Mouse (Mus musculus) left cerebral cortex, postnatal 4 days (tissue): ENCODE measurements around the gene Rhobtb1. TPM values are rescaled to one million over a fixed set of nuclear protein-coding genes. Genes with fewer than 3 reads are reported as not detected.

Experiments used
- DNase-seq: peaks from one replicate; pipeline ENCODE4 v3.0.0-alpha.2; 2022
- intact Hi-C: fragments of 180-260 bp; cut with DNase I; formaldehyde crosslinking; loops from one replicate; pipeline ENCODE4 v1.15.1; 2025
- total RNA-seq, 2 experiments: library from RNA; stranded (reverse); gene quantifications; 2 replicates each; pipeline ENCODE4 v1.2.3; 2021

Gene Rhobtb1
- total RNA-seq, 2 experiments from 2014 or later = 24.5 to 24.6 TPM

DNA sequence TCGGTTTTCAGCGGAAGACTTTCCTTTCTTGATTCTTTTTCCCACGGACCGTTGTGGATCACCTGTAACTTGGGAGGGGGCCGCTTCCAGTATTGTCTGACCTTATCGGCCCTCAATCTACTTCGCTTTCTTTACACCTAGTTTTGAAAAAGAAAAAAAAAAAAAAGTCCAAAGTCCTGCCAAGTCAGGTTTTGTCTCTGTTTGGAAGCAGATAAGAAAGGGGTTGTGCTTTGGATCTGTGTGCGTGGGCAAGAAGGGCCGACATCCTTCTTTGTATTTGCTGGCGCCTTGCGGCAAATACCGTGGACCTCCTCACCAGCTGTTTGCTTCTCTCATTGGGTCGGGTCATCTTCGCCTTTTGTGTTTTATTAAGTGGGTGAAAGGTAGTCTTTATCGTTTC is 114.2 kb downstream of the Rhobtb1 start:
- no peak for DNase-seq
- intact Hi-C loops = no loop called here

DNA sequence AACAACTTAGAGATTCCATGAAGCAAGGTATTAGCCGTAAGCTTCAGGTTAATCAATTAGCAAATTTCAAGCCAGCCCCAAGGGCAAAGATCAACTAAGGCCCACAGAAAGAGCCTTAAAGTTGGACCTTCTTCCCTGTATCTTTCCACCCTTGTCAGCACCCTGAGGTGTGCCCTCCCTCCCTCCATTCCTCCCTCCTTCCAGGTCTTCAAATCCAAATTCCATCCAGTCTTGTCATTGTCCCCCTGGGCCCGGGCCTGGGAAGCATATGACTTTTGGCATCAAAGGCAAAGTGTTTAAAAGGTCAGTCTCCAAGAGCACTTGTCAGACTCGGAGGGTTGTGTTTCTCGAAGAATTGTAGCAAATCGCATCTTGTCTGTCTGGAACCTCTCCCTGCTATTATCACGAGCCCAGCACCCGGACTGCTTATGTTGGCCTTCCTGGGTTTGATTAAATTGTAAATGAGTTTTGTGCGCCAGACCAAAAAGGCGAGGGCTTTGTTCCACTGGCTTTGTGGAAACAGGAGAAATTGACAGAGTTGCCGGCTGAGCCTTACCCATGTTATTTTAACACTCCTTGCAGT is 116.9 kb downstream of the Rhobtb1 start:
- intact Hi-C loops = no loop called here

DNA sequence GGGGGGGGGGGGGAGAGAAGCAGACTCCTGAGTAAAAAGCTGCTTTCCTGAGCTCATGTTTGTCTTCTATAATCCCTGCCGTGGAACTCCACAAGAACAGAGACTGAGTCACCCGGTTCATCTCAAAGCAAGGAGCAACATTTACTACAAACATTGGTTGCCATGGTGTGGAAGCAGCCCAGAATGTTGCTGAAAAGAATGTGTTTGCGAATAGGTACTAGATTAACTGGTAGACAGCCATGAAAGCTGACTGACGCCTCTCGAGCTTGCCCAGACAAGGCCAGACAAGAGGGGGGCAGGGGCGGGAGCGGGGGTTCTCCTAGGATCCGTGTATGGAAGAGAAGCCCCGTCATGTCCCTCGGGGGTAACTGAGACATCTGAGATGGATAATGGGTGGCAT is 120.2 kb downstream of the Rhobtb1 start:
- intact Hi-C loops = no loop called here
- DNase-seq = no peak

More for the DNA sequence above, 116.9 kb downstream of the Rhobtb1 start:
- no peak for DNase-seq

DNA sequence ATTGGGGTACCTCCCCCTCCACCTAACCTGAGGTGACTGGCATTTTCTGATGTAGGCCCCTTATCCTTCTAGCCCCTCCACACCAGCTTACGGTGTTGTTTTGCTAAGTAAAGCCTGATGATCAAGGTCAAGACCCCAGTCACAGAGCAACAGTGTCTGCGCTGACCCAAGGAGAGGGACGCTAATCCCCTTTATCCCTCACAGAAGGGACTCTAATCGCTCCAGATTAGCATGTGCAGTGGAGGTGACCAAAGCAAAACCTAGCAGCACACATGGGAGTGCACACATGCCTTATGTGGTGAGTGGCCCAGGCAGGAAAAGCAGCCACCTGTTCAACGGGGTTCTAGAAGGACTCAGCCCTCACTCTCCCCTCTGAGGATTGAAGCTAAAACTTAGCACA is 123.0 kb downstream of the Rhobtb1 start:
- intact Hi-C loops = no loop called here
- DNase-seq = no peak

DNA sequence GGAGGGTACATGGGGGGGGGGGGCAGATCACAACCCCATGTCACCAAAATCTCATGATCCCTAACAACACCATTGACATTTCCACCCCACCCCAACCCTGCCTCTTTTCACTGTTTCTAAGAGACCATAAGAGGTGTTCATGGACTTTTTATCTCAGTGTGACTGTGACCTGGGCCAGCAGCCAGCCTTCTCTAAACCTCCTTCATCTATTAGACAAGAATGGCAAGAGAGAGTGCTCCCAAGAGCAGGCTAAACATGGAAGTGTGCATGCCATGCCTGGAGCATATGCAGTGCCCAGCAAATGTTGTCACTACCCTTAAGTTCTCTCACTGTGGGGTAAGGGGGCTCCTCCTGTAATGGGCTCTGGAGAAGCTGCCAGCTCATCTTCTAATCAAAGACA is 123.5 kb downstream of the Rhobtb1 start:
- intact Hi-C loops = no loop called here
- no peak for DNase-seq

DNA sequence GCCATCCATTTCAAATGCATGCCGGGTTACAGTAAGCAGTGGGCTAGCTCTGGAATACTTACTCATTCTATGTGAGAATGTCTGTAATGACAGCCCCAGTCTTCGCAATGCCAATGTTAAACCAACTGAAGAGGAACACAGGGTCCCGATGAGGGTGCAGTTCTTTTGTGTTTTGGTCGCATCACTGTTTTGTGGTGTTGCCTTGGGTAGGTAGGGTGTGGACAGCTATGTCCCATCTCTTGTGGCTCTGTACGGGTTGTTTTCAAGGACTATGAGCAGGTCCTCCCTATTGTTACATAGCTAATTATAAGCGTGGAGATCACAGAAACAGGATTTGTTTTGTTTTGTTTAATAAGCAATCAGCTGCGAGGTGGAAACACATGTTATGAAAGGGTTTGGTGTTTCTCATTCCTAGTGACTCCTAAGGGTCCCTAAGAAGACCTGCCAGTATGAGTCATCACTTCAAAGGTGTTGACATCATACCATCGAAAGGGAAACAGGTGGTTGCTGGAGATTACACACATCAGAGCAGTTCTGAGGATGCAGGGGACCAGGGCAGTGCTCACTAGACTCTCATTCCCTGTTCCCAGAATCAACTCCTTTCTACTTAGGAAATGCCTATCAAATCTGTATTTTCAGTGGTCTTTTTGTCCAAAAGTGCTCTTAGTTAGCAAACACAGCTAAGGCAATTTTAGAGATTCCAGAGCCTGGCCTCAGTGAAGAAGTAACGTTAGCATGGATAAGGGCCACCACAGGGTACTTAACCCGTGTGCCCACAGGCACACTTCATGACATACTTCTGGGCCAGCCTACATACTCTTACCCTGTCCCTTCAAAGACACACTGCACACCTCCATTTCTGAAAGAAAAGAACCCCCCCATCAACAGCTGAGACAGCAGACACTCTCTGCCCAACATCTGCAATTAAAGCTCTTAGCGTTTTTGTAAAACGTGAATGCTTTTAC is 124.9 kb downstream of the Rhobtb1 start:
- no peak for DNase-seq
- intact Hi-C loops = no loop called here

DNA sequence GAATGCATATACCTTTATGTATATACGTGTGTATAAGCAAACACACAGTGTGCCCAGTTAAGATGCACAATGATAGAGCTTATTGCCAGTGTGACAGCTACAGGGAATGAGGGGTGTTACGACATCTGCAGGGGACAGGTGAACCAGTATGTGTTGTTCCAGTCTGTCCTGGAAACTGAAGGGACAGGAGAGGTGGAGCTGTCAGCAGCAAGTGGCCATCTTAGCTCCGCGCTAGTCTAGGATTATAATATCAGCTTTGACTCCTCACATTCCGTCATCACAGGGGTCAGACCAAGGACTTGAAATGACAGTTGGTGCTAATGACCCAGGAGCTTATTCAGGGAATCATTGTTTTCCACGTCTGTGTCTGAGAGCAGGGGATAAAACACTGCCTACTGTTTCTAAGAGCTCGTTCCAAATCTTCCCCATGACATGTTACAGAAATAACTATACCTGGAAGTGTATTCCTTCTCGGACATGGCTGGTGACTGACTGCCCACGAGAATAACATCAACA is 125.7 kb downstream of the Rhobtb1 start:
- no peak for DNase-seq
- intact Hi-C loops = no loop called here

DNA sequence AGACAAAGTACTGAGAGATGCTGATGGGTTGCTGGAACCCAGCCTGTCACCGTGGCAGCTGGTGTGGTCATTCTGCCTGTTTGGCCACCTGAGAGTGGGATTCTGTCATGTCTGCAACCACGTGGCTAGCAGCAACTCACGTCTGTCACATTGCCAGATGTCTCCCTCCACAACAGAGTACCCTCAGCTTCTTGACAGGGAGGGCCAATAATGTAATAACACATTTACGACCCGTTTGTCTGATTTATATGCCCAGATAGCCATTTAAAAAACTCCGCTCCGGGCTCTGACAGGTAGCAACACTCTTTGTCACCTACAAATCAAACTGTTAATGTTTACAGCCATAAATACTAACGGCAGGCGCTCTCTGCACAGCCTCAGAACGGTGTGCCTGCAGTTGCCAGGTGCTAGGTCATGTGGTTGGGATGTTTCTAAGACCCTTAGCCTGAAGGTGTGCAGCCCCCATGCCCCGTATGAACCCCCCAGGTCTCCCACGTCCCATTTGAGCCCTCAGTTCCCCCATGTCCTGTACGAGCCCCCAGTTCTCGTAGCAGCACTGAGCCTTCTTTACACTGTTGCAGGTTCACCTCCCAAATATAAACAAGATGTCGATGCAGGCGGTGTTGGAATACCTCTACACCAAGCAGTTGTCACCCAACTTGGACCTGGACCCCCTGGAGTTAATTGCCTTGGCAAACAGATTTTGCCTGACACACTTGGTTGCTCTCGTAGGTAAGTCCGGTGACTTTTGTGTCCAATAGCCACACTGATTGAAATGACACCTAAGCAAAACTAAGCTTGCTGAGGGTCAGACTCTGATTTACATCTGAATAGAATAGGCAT is 127.8 kb downstream of the Rhobtb1 start:
- intact Hi-C loops = no loop called here
- DNase-seq = no peak

DNA sequence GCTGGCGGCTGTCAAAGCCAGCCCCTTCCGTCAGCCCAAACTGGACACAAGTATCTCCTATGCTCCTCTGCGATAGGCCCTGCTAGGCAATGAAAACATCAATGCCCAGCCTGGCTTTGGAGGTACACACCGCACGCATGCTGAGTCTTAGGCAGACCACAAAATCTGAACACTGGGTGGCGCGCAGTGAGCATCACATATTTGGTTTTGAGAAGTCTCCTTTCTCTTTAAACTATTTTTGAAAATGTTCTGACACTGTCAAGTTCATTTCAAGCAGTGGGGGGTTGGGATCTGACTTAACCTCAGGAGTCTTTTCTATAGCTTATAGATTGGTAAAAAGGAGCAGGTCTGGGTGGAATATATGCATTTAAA is 128.4 kb downstream of the Rhobtb1 start:
- no peak for DNase-seq
- intact Hi-C loops = no loop called here

DNA sequence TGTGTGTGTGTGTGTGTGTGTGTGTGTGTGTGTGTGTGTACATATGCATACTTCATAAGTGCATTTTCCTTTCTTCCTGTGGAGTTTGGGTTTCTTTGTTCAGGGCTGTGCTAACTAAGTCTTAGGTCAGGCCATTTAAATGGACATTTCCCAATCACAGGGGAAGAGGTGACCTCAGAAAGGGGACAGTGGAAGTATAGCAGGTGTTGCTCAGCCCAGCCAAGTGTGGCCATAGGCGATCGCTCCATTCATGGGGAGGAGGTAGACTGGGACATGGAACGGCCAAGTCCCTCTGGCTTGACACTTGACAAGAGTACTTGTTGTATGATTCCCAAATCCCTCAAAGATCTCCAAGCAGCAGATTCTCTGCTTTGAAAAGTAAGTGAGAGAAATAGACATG is 135.7 kb downstream of the Rhobtb1 start:
- DNase-seq = no peak
- intact Hi-C loops = no loop called here

DNA sequence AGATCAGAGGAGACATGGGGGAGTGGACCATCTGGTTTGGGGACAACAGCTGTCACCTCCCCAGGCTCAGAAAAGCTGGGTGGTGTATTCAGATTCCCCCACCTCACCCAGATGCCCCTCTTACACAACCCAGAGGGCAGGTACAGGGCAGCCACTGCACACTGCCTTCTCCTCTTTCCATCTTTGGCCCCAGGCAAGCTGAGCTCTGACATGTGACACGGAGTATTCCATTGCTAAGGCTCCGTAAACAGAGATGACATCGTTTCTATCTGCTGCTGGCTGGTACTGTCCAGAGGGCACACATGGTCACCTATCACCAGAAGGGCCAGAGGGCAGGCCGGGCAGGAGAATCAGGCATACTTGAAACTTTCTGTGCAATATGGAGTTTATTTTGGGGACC is 136.9 kb downstream of the Rhobtb1 start:
- intact Hi-C loops = no loop called here
- no peak for DNase-seq

DNA sequence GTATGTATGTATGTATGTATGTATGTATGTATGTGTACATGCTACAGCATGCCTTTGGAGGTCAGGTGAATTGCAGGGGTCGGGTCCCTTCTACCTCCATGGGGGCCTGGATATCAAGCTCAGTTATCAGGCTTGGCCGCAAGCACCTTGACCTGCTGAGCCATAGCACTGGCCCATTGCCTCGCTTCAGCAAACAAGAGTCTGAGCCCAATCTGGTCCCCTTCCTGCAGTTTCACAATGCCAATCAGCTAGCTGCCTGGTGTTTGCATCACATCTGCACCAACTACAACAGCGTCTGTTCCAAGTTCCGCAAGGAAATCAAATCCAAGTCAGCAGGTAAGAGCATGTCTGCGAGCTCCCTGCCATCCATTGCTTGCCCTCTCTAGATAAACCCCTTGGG is 137.5 kb downstream of the Rhobtb1 start:
- no peak for DNase-seq
- intact Hi-C loops = no loop called here

DNA sequence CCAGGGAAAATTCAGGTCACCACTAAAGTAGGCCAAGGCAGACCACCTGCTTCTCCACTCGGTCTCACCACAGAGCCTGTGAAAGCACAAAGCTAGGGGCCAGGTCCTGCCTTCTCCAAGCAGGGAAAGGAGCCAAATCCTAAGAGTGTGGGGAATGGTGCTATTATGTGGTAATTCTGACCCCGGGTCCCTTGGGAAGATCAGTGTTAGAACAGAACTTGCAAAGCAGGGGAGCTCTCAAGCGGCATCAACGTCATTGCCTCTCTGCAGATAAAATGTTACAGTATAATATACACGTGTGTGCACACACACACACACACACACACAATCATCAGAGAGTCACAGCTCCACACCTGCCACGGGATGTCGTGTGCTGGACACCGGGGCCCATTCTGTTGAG is 139.5 kb downstream of the Rhobtb1 start:
- no peak for DNase-seq
- intact Hi-C loops = no loop called here

DNA sequence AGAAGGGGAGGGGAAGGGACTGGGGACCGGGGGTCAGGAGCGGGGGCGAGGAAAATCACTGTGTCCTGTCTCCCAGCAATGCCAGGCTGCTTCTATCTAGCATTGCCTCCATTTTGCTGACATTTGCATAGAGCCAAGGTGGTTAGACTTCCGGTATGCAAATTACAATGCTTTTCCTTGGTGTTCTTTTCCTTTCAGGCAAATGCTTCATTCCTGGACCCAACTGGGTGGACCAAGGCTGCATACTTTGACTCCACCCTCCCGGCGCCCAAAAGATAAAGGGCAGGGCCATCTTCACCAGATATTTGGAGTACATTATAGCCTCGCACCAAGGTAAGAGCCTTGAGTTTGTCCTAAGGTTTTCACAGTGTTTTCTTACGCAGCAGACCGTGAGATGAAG is 144.7 kb downstream of the Rhobtb1 start:
- intact Hi-C loops = no loop called here
- no peak for DNase-seq

DNA sequence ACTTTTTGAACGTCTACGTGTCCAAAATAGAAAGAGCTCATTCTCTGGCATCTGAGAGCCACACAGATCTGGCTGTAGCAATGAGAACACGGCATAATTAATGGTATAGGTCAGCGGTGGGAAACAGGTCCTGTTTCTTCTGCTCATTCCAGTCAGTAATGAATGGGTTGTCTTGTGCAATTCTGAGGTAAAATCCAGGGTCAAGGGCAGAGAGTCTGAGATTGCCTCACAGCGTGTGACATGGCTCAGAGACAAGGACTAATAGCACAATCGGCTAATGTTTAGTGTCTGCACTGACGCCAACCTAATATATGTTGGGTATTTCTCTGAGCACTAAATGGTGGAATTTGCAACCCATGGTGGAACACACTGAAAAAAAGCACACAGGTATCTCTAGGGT is 148.8 kb downstream of the Rhobtb1 start:
- DNase-seq = no peak
- intact Hi-C loops = loop anchor here (10.0 kb wide), 1 partner anchor 115 kb away; no protein-coding TSS in a partner anchor

DNA sequence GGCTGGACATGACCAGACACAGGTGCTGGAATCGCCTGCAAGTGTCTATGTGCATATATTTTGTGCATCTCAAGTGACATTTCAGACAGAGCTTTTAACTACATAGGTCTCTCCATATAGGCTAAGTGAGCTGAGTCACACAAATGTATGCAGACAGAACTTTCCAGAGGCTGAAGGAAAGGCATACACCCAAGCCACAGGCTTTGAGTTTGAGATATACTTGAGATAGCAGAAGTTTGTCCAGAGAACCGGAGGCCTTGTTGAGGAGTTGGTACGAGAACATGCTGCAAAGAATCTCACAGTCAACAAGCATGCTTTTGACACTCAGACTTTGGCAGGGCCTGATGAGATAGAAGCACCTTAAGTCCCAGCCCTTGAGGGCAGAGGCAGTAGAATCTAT is 151.4 kb downstream of the Rhobtb1 start:
- intact Hi-C loops = loop anchor here (10.0 kb wide), 1 partner anchor 118 kb away; no protein-coding TSS in a partner anchor
- no peak for DNase-seq

DNA sequence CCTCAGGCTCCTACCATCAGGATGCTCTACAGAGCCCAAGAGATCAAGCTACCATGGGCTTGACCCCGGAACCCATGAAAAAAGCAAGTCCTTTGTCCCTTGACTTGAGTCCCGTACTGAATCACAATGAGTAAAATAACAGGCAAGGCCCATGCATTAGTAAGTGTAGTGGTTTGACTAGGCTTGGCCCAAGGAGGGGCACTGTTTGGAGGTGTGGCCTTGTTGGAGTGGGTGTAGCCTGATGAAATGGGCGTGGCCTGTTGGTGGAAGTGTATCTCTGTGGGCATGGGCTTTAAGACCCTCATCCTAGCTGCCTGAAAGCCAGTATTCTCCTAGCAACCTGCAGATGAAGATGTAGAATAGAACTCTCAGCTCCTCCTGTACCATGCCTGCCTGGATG is 153.6 kb downstream of the Rhobtb1 start:
- intact Hi-C loops = loop anchor here (10.0 kb wide), 1 partner anchor 120 kb away; no protein-coding TSS in a partner anchor
- no peak for DNase-seq

DNA sequence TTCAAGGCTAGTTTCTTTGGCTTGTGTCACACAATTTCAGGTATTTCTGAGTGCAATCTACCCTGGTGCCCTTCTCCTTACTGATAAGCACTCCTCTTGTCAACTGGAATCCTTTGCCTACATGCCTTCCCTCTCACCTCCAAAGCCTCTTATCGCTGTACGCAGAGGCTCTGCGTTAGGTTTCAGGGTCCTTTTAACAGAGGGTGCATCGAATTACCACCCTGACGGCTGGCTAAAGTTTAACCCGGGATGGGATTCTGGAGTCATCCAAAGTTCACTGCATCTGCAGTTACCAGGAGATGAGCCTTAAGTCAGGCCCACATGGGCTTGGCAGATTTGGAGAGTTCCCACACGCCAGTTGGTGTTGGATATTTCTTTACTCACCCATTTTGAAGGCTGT is 154.4 kb downstream of the Rhobtb1 start:
- no peak for DNase-seq
- intact Hi-C loops = loop anchor here (10.0 kb wide), 1 partner anchor 121 kb away; no protein-coding TSS in a partner anchor

DNA sequence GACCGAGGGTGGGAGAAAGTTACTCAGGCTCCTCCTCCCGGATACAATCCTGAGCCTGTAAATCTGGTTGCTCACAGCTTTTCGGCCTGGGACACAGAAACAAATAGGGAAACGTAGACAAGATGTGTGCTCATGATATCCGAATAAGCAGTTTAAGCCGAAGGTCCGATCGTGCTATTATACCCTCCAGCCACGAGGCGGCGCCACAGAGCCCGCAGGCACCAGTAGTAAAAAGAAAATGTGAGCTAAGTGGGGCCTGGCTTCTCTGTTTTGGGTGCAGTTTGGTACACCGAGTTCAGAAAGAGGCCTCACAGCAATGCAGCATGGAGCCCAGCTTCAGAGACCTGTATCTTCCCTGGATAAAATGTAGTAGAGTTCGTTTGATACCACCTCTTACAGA is 155.0 kb downstream of the Rhobtb1 start:
- DNase-seq = peak; percentile 33
- intact Hi-C loops = loop anchor here (10.0 kb wide), 1 partner anchor 121 kb away; no protein-coding TSS in a partner anchor

DNA sequence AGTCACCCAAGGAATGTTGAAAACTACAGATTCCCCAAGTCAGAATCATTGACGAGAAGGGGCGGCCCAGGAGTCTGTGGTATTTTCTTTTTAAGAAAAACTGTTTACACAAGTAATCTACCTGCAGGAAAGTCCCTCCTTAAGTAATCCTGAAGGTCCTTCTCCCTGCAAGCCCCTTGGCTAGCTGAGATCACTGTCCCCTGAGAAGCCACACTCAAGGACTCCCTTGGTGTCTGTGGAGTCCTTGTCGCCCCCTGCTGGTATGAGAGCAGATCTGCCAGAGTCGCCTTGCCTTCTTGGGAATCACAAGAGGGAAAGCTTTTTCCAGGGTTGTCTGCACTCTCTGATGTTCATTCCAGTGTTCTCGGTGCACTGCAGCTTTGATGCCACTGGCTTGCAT is 155.8 kb downstream of the Rhobtb1 start:
- intact Hi-C loops = loop anchor here (10.0 kb wide), 1 partner anchor 122 kb away; no protein-coding TSS in a partner anchor
- peak; percentile 50 for DNase-seq

DNA sequence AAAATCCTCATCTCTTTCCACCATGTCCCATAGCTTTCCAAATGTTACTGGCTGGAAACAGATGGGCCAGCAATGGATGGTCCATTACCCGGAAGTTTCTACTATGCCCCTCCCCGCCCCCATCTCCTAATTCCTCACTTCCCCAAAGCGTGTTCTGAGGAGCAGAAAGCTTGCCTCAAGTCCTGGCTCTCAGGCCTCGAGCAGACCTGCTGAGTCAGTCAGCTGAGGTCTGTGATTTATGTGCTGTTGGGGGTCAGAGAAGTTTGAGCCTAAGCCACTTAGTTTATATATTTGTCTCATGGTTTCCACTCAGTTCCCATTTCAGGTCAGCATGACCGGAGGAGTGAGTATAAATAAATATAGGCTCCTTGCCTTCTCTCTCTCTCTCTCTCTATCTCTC is 157.9 kb downstream of the Rhobtb1 start:
- intact Hi-C loops = loop anchor here (10.0 kb wide), 1 partner anchor 124 kb away; no protein-coding TSS in a partner anchor
- no peak for DNase-seq
